Mouse (Mus musculus) lung, adult 2 months (tissue): ENCODE results near the gene Gm10800. TPM values are rescaled to one million over a fixed set of nuclear protein-coding genes. Genes with fewer than 3 reads are reported as not detected.
"Not testable (repeated sequence)": the region's sequence is repeated elsewhere in the genome, so short reads cannot be mapped to it uniquely, and the experiment has no call there.

Experiments
- DNase-seq: peaks from one replicate; pipeline ENCODE4 v3.0.0; 2022
- H3K4me1 ChIP-seq: fragments of 200-500 bp; 2 replicates; pipeline ENCODE4 v1.6.1; 2011; ENCODE audit warnings: low read length; ENCODE audit not compliant: control insufficient read depth, insufficient read depth
- H3K4me3 ChIP-seq: fragments of 200-500 bp; replicated peaks from 2 replicates; pipeline ENCODE3; 2011; ENCODE audit warnings: low read depth, mild to moderate bottlenecking, control low read depth, low read length; ENCODE audit errors: extremely low read depth
- CTCF ChIP-seq: fragments of 200-500 bp; IDR thresholded peaks from 2 replicates; pipeline ENCODE4 v1.5.1; 2011; ENCODE audit warnings: mild to moderate bottlenecking, low read length, control low read depth; ENCODE audit not compliant: insufficient read depth
- POLR2A ChIP-seq: fragments of 200-500 bp; IDR thresholded peaks from 2 replicates; pipeline ENCODE4 v1.6.1; 2011; ENCODE audit warnings: low read depth, mild to moderate bottlenecking, control low read depth, low read length, borderline replicate concordance; ENCODE audit errors: extremely low read depth
- WGBS: fragments of 180-500 bp; shearing (Covaris S2); methylation state at CpG from one replicate; pipeline ENCODE4 v1.1.7; 2018; 5-methylcytosine and 5-hydroxymethylcytosine counted together
- polyA plus RNA-seq: library from polyadenylated mRNA; depleted of rRNA; stranded (reverse); fragments of >200 nt; gene quantifications from 2 replicates; pipeline ENCODE4 v1.2.3, GENCODE M21; 2012; rRNA removed

The Gm10800 gene
- 0.27 and 0.70 TPM in 2 replicates for polyA plus RNA-seq

DNA sequence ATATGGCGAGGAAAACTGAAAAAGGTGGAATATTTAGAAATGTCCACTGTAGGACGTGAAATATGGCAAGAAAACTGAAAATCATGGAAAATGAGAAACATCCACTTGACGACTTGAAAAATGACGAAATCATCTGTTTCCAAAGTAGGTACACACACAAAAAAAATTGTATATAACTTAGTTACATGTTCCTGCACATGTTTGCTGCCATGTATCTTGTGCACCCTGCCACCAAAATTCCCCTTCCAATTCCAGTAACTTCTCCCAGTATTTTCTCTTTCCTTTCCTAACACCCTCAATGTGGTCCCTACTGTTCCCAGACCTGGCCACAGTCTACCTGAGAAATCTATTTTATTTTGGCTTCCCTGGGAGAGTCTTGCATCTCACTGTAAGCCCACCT lies at the start of gene Gm10800:
Gene Gm10800, minus strand, starts transcription at position 101 of the 400 bp plus-strand sequence.
- not testable (repeated sequence) for DNase-seq, H3K4me1 ChIP-seq, H3K4me3 ChIP-seq
- 87% methylated on average over 4 of the region's 4 CpGs for WGBS

DNA sequence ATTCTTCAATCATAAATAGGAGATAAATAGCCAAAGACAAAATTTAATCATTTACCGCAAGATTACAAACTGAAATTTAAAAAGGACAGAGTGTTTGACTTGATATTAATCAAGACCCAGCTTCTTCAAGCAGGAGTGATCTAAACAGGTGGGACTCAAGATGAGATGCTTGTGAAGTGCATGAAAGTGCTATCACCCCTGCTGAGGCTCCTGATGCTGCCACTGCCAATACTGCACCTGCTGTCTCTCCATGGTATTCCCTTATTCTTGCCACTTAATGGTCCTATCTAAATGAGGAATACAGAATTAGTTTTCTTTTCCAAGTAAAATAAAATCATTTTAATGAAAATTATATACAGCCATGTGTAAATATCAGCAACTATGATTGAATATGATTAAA lies 30.4 kb upstream of the Gm10800 start:
- DNase-seq = no peak
- WGBS = 88% methylated on average over 1 of the region's 1 CpGs
- TF ChIP-seq CTCF (no peak), POLR2A (no peak)
- Histone ChIP-seq H3K4me1 (no peaks in the 10 kb centered on the region), H3K4me3 (no peak overlapping the region)

DNA sequence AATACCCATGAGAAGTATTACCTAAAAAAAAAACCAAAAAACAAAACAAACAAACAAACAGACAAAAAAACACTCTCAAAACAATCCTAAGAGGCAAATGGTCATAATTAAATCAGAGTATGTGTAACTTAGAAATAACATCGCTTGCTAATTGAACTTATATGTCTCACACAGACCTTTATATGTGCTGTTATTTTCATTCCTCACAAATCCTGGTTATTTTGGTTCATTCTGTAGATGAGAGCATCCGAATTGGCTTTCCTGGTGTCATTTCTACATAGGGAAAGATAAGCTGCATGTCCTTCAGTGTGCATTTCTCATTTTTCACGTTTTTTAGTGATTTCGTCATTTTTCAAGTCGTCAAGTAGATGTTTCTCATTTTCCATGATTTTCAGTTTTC lies 5.2 kb downstream of the Gm10800 start, which contains the start of gene Gm10801:
Gene Gm10801, plus strand, starts transcription at position 301 of the 400 bp plus-strand sequence.
- H3K4me1 ChIP-seq, H3K4me3 ChIP-seq, DNase-seq: not testable (repeated sequence)
- WGBS = 81% methylated on average over 5 of the region's 5 CpGs

Other genes with a start within 250 kb of the Gm10800 start
- gene Gm10801, start 5.1 kb downstream of the Gm10800 start, polyA plus RNA-seq = not detected in 2 replicates